Mouse (Mus musculus) bone marrow, adult 2 months (tissue): ENCODE results near the gene Nnmt.

Source experiments
- CTCF ChIP-seq: fragments of 200-500 bp; IDR thresholded peaks from 2 replicates; pipeline ENCODE4 v1.5.1; 2011; ENCODE audit warnings: low read length, control low read depth; ENCODE audit not compliant: control insufficient read depth, insufficient read depth
- POLR2A ChIP-seq: fragments of 200-500 bp; IDR thresholded peaks from 2 replicates; pipeline ENCODE4 v1.6.1; 2011; ENCODE audit warnings: low read depth, mild to moderate bottlenecking, control low read depth, low read length, borderline replicate concordance; ENCODE audit not compliant: control insufficient read depth

- TF ChIP-seq CTCF (no peak), POLR2A (no peak)
These were observed 4.8 kb upstream of the Nnmt start for GRCm38 (mm10) chr9:48609734-48610133.
